Comparison of ENCODE assay signal across 8 mouse cellular contexts in the genomic region with DNA sequence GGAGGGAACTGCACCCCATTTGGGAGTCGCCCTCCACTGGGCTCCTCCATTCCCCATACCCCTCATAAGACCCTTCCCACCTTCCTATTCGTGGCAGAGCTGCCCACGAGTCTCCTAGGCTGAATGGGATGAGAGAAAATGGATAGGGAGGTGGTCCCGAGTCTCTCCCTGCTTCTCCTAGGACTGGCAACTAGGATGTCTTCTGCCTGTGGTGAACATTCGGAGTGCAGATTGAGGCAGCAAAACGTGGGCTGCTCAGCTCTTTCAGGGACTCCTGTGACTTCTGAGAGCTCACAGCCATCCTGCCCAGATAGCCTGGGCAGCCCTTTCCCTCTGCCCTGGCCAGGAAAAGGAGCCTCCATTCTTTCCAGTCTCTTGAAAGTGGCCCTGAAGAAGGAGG. TPM values are rescaled to one million over a fixed set of nuclear protein-coding genes. Genes with fewer than 3 reads are reported as not detected.
DNase-seq lines count a peak whose midpoint lies in the region; ATAC-seq and TF ChIP-seq lines count a peak whose summit lies in the region.

A gene (minus strand): TSS at position 187 of the 400 bp plus-strand sequence.

- WGBS in embryonic facial prominence, embryonic 11.5 days = 16% methylated on average over 6 of the region's 6 CpGs
- 12% methylated on average over 6 of the region's 6 CpGs for WGBS in hindbrain, embryonic 14.5 days
- 12% methylated on average over 6 of the region's 6 CpGs for WGBS in liver, embryonic 14.5 days (ENCODE audit: insufficient replicate concordance)

- no peak for TF ChIP-seq EP300 in liver, embryonic 14.5 days (IDR thresholded peaks at IDR 0.05; ENCODE audit: low read depth)

- no peak for ATAC-seq in embryonic facial prominence, embryonic 11.5 days (replicated peaks; ENCODE audit: insufficient number of reproducible peaks, low FRiP score, low TSS enrichment, low read depth)
- ATAC-seq in hindbrain, embryonic 14.5 days (ENCODE audit: low FRiP score) = no peak
- ATAC-seq in liver, embryonic 14.5 days (ENCODE audit: insufficient read depth) = no peak

- H3K9me3 ChIP-seq in embryonic facial prominence, embryonic 11.5 days (replicated peaks; ENCODE audit: control insufficient read depth, low read length) = no peaks in the 10 kb centered on the region
- no peaks in the 10 kb centered on the region for H3K9me3 ChIP-seq in hindbrain, embryonic 14.5 days (ENCODE audit: control insufficient read depth, low read length)
- no peaks in the 10 kb centered on the region for H3K9me3 ChIP-seq in liver, embryonic 14.5 days (ENCODE audit: control insufficient read depth, low read length)

- no peak for DNase-seq in layer of hippocampus, adult 8-10 months (ENCODE audit: low spot score in 2 of 2)
- no peak for DNase-seq in layer of hippocampus, adult 9-10 months (ENCODE audit: low spot score)
- DNase-seq in embryonic facial prominence, embryonic 11.5 days (ENCODE audit: low spot score) = no peak
- no peak for DNase-seq in hindbrain, embryonic 14.5 days (ENCODE audit: low spot score)
- DNase-seq in liver, embryonic 14.5 days (ENCODE audit: low read depth in 3 of 3, low spot score in 3 of 3) = no peak
- no peak for DNase-seq in urinary bladder, postnatal 14 days (ENCODE audit: low spot score)
- DNase-seq in cerebellum, postnatal 4 days (ENCODE audit: low spot score in 2 of 2) = no peak
- DNase-seq in kidney, postnatal 14 days = no peak

- TF ChIP-seq CTCF in liver, embryonic 14.5 days (IDR thresholded peaks at IDR 0.05; ENCODE audit: low read depth) = no peak

- peaks cover 5% of the 10 kb centered on the region; the same call in 1 of the 2 replicates for H3K4me1 ChIP-seq in embryonic facial prominence, embryonic 11.5 days (ENCODE audit: control insufficient read depth, insufficient read depth, low read length)
- peaks cover 24% of the 10 kb centered on the region; the same call in 1 of the 2 replicates for H3K4me1 ChIP-seq in hindbrain, embryonic 14.5 days (replicated peaks; ENCODE audit: control insufficient read depth, insufficient read depth, low read length)
- H3K4me1 ChIP-seq in liver, embryonic 14.5 days (replicated peaks; ENCODE audit: control insufficient read depth in 2 of 2, insufficient read depth in 2 of 2, low read length in 1 of 2) = no peaks in the 10 kb centered on the region

- H3K27me3 ChIP-seq in embryonic facial prominence, embryonic 11.5 days (ENCODE audit: control insufficient read depth, insufficient read depth, low read length) = peaks cover 63% of the 10 kb centered on the region
- H3K27me3 ChIP-seq in hindbrain, embryonic 14.5 days (ENCODE audit: control insufficient read depth, insufficient read depth, low read length) = peaks cover 51% of the 10 kb centered on the region
- H3K27me3 ChIP-seq in liver, embryonic 14.5 days (ENCODE audit: control insufficient read depth, insufficient read depth, low read length) = peaks cover 47% of the 10 kb centered on the region

- H3K9ac ChIP-seq in embryonic facial prominence, embryonic 11.5 days (replicated peaks; ENCODE audit: low read length) = peak within 1 kb of the TSS; percentile 11
- peak within 1 kb of the TSS; percentile 88 for H3K9ac ChIP-seq in hindbrain, embryonic 14.5 days
- H3K9ac ChIP-seq in liver, embryonic 14.5 days (replicated peaks) = no peak within 1 kb of the TSS

- peak within 1 kb of the TSS; percentile 93 for H3K4me2 ChIP-seq in embryonic facial prominence, embryonic 11.5 days (ENCODE audit: low read depth, low read length)
- H3K4me2 ChIP-seq in hindbrain, embryonic 14.5 days (replicated peaks) = peak within 1 kb of the TSS; percentile 77
- H3K4me2 ChIP-seq in liver, embryonic 14.5 days (ENCODE audit: low read depth) = peak within 1 kb of the TSS; percentile 45

- H3K27ac ChIP-seq in embryonic facial prominence, embryonic 11.5 days (replicated peaks; ENCODE audit: low read depth, low read length) = no peak within 1 kb of the TSS
- peak within 1 kb of the TSS; percentile 87 for H3K27ac ChIP-seq in hindbrain, embryonic 14.5 days
- no peak within 1 kb of the TSS for H3K27ac ChIP-seq in liver, embryonic 14.5 days

- H3K36me3 ChIP-seq in embryonic facial prominence, embryonic 11.5 days (replicated peaks; ENCODE audit: control insufficient read depth, insufficient read depth, low read depth, low read length) = no peaks in the 10 kb centered on the region
- no peaks in the 10 kb centered on the region for H3K36me3 ChIP-seq in hindbrain, embryonic 14.5 days (replicated peaks; ENCODE audit: control insufficient read depth, insufficient read depth)
- H3K36me3 ChIP-seq in liver, embryonic 14.5 days (replicated peaks; ENCODE audit: control insufficient read depth, insufficient read depth, low read depth) = no peaks in the 10 kb centered on the region

- peak within 1 kb of the TSS; percentile 52 for H3K4me3 ChIP-seq in embryonic facial prominence, embryonic 11.5 days (ENCODE audit: low read depth, low read length)
- peak within 1 kb of the TSS; percentile 75 for H3K4me3 ChIP-seq in hindbrain, embryonic 14.5 days (replicated peaks; ENCODE audit: low read length)
- peak within 1 kb of the TSS in 1 of 2 experiments; percentile 41; a peak in 3 of 4 replicates for H3K4me3 ChIP-seq in liver, embryonic 14.5 days (ENCODE audit: insufficient read depth in 1 of 2, low read depth in 2 of 2, low read length in 2 of 2)

RNA-seq across cellular contexts. Expression of the gene that starts here (rescaled TPM):
- total RNA-seq in layer of hippocampus, adult 8-10 months (2022) = 1,000 to 10,000 TPM in 2 of 4 experiments, 100 to 1,000 TPM in 2; 958 to 1,016 (median 997) TPM
- 1.6 and 1.7 TPM in 2 replicates for polyA plus RNA-seq in embryonic facial prominence, embryonic 11.5 days (2014; fragmentation: Nextera tagmentation; extraction: Ambion mirVana)
- polyA plus RNA-seq in hindbrain, embryonic 14.5 days (2014; fragmentation: Nextera tagmentation; extraction: Ambion mirVana) = 117 and 126 TPM in 2 replicates
- 0.40 and 0.63 TPM in 2 replicates for polyA plus RNA-seq in liver, embryonic 14.5 days (2012; rRNA removed)
- polyA plus RNA-seq in liver, embryonic 14.5 days (2014; fragmentation: Nextera tagmentation; extraction: Ambion mirVana) = 0.40 and 0.55 TPM in 2 replicates

Comparison
In these comparisons a context has a peak if more than half of its experiments do, and no peak if none do; other contexts are left out.
1. RNA of the gene that starts here (polyA plus RNA-seq): 117 to 126 TPM in hindbrain, embryonic 14.5 days; 1.6 to 1.7 TPM in embryonic facial prominence, embryonic 11.5 days and 0.40 to 0.63 TPM in liver, embryonic 14.5 days; every median in the first group is over 10 times any median in the second.
2. Peak in every context shown above with its lines, with median percentiles within 50 percentile points of each other: H3K4me2 ChIP-seq.